Mouse (Mus musculus) heart, postnatal 36 days (tissue): ENCODE measurements around the gene Mylip. TPM values are rescaled to one million over a fixed set of nuclear protein-coding genes. Genes with fewer than 3 reads are reported as not detected.
A peak's percentile ranks its signal among the peaks of the same experiment; 100 is the strongest.

ENCODE experiments used
- DNase-seq, 2 experiments: peaks; one replicate each; pipeline ENCODE4 v3.0.0; 2021 to 2022
- intact Hi-C: fragments of 180-260 bp; cut with DNase I; formaldehyde crosslinking; loops from one replicate; pipeline ENCODE4 v1.15.1; 2025
- total RNA-seq, 2 experiments: library from RNA; stranded (reverse); gene quantifications; 2 replicates each; pipeline ENCODE4 v1.2.3; 2021

Gene Mylip
- total RNA-seq, 2 experiments from 2014 or later = 19.1 to 25.7 TPM

DNA sequence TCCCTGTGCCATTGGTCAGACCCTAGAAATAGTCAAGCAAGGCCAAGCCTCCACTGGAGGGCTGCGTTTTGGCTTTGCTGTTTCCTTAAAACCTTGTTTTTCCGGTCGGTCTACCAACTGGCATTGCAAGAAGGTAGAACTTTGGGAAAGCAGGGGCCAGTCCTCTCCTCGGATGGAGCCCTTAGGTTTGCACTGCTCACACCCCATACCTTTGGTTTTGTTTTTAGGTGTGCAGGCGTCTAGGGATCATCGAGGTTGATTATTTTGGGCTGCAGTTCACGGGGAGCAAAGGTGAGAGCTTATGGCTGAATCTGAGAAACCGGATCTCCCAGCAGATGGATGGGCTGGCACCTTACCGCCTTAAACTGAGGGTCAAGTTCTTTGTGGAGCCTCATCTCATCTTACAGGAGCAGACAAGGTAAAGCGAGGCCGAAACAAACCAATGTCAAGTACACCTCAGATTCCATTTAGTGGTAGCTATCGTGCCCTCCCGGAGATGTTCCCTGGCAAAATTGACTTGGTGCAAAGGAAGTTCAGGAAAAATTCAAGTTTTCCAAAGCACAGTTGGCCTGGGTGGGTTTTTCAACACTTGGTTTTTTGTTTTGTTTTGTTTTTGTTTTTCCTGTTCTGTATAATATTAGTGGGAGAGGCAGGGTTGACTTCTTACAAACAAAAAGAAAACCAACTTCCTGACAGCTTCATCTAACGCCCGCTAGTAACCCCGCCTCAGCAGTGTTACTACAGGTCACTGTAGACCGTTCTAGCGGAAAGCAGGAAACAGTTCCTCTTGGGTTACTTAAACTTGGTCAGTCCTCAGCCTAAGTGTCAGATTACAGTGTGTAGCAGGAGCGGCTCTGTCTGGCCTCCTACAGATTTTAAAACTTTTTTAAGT is 1.7 kb downstream of the Mylip start:
- DNase-seq = peak; percentile 49 to 57
- intact Hi-C loops = loop anchor here (2.0 to 5.0 kb wide), 3 partner anchors 52 to 360 kb away; no protein-coding TSS in a partner anchor

DNA sequence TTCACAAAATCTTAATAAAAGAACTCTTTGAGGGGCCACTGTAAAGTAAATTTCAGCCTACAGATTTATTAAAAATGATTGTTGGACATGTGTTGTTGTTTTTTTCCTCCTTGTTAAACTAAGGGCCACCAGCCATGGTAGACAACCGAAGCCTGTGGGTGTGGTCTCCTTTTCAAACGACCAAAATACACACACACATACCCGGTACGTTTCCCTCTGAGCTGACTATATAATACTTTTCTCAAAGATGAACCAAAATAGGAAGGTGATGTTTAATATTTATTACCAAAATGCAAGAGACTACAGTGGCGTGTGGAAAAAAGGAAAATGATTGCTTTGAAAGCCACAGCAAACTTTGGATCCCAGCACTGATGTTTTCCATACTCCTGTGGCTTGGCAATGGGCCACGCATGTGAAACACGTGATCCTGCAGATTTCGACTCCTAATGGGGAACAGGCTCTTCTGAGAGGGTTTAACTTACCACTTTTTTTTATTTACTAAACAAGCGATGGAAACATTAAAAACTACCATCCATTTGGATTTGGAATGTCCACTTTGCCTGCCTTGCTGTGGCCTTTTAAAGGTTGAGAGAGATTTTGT is 2.4 kb downstream of the Mylip start:
- DNase-seq = peak; percentile 68 to 72
- intact Hi-C loops = loop anchor here (2.0 to 5.0 kb wide), 3 partner anchors 51 to 361 kb away; no protein-coding TSS in a partner anchor

DNA sequence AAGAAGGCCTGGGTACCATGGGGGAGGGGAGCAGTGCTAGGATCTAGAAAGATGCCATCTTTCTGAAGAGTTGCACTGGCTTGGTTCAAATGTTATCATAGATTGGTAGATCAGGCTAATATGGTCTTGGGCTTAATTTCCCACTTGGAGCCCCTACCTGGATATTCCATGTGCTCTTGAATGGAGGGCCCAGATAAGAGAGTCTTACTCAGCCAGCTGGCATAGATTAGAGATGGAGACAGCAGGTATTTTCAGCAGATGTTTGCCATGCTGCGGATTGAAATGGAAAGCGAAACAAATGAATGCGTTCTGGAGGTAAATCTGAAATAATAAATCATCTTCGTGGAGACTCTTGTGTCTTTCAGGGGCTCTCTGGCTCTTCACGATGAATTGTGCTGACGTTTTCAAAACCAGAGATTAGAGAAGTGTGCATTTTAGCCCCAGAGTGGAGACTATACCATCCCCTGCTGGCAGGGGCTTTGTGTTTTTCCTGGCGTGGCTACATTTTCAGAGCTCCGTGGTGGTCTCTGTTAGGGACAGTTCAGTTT is 4.8 kb downstream of the Mylip start:
- intact Hi-C loops = loop anchor here (5.0 kb wide), 1 partner anchor 83 kb away; no protein-coding TSS in a partner anchor
- no peak for DNase-seq

DNA sequence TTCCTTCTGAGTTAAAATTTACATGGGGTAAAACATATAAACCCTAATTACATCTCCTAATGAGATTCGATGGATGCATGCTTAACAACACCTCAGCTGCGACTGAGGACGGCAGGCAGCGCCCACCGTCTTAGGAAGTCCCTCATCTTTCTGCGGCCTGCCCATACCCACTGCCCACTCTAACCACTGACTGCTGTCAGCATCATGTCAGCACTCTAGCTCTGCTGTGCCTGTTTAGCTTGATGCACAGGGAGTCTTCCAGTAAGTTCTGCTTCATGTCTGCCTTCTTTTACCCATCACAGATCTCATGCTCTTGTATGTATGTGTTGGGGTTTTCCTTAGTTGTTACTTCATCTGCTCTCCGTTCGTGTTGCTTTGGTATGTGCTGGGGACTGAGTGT is 7.2 kb downstream of the Mylip start:
- intact Hi-C loops = no loop called here
- no peak for DNase-seq

DNA sequence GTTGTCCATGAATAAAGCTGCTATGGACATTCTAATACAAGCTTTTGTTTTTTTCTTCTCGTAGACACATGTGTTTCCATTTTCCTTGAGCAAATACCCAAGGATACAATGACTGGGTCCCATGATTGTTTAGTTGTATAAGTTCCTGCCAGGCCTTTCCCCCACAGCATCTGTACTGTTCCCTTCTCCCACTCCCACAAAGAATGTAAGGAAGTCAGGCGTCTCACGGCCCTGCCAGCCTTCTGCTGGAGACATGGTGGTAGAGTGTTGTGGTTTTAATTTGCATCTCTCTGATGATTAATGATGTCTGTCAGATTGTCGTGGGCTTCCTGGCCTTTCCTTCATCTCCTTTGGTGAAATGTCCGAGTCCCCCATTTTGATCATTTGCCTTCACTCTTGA is 7.7 kb downstream of the Mylip start:
- intact Hi-C loops = no loop called here
- DNase-seq = no peak

DNA sequence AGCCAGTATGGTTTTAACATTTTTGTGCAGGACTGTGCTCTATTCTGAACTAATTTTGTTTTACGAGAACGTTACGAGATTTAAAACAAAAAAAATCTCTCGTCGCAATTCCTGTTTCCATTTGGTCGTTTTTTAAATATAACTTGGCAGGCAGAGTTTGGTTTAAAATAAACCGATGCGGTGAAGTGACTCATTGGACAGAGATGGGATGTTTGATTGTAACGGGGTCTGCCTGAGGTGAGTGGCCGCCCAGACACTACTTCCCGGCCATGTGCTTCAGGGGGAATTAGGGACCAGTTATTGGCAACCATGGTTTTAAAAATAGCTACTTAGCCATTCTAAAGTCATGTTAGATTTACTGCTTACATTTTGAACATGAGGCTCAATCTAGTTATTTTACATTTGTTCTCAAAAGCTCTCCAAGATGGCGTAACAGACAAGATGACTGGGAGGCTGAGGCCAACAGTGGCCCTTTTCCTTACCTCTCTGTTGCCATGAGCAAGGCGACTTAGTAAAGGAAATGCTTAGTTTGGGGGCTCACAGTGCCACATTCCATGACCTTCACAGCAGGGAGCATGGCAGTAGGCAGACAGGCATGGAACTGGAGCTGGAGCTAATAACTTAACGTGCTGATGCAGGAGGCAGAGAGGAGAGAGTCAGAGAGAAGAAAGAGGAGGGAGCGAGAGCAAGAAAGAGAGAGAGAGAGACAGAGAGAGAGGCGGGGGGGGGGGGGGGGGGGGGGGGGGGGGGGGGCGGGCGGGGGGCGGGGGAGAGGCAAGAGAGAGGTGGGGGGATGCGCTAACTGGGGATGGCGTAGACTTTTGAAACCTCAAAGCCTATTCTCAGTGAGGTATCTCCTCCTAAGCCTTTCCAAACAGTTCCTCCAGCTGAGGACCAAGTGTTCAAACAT is 8.6 kb downstream of the Mylip start:
- no peak for DNase-seq
- intact Hi-C loops = no loop called here

DNA sequence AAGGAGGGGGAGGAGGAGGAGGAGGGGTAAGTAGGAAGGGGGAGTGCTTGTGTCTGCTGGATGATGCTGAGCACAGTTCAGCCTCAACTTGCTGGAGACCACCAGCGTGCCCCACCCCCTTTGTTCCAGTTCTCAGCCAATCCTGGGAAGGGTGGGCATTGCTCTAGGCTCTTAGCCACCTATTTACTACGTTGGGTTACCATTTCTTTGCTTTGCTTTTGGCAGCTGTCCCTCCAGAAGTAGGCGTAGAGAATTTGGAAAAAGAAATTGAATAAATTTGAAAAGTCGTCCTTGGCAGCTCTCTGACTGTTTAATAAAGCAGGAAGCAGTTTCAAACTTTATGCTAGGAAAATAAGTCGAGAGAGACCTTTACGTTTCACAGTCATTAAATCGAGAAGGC is 11.2 kb downstream of the Mylip start:
- DNase-seq = no peak
- intact Hi-C loops = no loop called here

DNA sequence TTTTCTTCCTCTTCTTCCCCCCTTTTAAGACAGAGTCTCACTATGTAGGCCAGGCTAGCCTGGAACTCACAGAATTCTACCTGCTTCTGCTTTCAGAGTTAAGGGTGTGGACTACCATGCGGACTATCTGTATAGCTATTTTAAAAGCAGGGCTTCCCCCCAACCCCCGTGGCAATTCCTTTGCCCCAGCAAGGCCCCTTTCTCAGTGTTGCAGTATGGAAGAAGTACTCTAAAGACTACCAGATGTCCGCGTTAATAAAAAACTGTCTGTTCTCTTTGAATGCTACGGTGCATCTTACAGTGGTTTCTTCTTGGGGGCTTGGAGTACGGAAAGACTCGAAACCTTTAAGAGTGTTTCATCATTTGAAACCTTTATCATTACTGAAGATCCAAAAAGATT is 12.3 kb downstream of the Mylip start:
- no peak for DNase-seq
- intact Hi-C loops = no loop called here

DNA sequence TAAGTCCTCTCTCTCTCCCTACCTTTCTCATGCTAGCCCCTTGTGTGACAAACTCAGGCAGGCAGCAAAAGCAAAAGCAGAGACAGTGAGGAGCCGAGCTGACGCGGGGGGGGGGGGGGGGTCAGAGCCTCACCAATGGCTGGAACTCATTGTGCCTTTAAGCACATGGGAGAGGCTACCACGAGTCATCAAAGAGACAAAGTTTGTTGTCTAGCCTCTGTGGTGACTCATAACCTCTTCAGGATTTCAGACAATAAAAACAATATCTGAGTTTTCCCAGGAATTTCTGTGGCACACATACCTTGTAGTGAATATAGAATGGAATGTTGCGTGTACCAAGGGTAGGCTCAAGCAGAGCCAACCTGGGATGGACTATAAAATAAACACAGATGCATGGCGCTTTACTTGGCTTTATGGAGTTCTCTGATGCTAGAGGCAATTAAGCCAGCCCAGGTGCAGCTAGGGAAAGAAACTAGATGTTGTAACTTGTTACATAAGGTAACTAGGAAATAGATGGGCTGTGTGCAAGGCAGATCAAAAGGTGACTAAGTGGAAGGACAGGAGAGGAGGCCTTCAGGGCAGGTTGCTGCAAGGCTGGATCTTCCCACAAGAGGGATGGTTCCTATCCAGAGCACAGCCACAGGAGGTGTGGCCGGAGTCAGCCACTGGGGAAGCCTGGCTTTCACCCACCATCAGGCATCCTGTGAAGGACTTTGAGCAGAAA is 12.9 kb downstream of the Mylip start:
- intact Hi-C loops = no loop called here
- no peak for DNase-seq

DNA sequence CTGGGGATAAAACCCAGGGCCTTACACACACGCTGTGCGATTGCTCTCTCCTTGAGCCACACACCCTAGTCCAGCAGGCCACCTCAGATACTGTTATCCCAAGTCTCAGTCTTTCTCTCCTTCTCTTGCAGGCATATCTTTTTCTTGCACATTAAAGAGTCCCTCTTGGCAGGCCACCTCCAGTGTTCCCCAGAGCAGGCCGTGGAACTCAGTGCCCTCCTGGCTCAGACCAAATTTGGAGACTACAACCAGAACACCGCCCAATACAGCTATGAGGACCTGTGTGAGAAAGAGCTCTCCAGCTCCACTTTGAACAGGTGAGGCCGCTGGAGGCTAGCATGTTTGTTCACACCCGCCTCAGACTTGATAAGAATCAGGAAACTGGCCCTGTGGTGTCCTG is 14.7 kb downstream of the Mylip start:
- intact Hi-C loops = no loop called here
- DNase-seq = no peak

DNA sequence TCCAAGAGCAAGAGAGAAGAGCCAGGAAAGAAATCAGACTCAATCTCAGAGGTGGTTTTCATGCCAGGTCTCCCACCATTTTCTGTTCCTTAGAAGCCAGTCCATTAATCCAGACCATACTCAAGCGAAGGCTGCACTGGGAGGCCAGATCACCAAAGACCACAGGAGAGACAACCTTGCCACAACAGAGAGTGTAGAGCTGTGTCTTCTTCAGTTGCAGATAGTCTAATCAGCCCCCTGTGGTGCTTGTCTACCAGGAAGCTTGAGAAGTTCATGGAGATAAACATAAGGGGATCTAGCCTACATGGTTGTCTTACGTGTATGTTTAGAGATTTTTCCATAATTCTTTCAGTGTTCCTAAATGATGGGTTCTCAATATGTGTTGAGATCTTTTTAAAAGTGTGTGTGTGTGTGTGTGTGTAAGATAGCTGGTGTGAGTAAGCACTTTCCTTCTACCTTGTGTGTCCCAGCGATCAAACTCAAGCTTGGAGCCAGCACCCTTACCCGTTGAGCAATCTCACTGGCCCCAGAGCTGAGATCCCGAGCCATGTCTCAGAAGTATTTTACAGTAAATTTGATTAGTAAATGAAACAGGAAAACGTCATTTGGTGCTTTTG is 15.8 kb downstream of the Mylip start:
- intact Hi-C loops = no loop called here
- DNase-seq = no peak

DNA sequence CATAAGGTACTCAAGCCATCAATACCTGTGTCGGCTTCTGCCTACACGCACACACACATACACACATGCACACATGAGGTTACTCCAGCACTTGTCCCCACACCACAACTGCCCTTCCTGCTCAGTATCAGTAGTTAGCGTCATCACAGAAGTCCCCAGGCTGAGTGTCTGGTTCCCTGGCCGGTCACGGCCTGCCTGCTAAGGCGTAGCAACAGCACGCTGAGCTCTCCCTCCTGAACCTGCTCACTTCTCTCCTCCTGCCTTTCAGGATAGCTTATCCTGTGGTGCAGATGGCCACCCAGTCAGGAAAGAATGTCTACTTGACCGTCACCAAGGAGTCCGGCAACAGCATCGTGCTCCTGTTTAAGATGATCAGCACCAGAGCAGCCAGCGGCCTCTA is 16.7 kb downstream of the Mylip start:
- no peak for DNase-seq
- intact Hi-C loops = no loop called here

DNA sequence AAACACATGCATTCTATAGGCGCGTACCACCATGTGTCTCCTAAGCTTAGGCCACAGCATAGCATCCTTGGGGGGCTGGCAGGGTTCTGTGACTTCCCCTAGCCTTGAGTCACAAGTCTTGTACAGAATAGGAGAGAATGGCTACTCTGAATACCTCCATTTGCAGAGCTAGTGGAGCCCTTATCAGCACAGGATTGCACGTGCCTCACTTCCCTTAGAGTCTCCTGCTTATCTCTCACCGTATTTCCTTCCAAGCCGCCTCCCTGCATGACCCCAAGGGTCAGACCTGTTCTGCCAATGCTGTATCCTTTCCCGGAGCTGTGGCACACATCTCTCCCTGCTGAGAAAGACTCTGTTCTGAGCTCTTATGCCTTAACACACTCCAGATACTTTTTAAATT is 17.2 kb downstream of the Mylip start:
- intact Hi-C loops = no loop called here
- no peak for DNase-seq

DNA sequence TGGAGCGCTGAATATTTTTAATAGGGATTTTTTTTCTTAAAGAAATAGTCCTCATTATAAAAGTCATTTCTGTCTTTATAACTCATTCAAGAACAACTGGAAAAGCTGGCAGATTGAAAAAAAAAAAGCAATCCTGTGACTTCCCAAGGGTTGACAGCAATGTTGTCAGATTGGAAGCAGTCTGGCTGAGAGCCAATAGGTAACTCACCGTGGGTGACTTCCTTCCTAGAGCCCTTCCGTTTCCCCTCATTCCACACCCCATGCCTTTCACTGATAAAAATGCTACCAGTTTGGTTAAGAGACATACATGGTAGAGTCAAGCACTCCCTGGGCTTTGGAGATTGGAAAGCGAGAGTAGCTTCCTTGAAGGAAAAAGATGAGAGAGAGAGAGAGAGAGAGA is 21.4 kb downstream of the Mylip start:
- intact Hi-C loops = no loop called here
- no peak for DNase-seq

DNA sequence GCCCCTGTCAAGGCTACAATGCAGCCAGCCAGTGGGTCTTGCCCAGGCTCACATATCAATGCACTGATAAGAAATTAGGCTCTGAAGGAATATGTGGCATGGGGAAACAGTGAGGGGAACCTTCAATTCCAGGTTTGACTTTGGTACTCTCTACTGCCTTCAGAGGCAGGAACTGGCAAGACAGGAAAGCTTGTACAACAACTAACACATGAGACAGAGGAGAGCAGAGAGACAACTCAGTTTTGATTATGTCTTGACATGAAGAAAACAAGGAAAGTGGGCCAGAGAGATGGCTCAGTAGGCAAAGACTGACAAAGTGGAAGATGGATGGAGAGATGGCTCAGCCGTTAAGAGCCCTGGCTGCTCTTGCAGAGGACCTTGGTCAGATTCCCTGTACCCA is 23.5 kb downstream of the Mylip start:
- intact Hi-C loops = no loop called here
- no peak for DNase-seq

DNA sequence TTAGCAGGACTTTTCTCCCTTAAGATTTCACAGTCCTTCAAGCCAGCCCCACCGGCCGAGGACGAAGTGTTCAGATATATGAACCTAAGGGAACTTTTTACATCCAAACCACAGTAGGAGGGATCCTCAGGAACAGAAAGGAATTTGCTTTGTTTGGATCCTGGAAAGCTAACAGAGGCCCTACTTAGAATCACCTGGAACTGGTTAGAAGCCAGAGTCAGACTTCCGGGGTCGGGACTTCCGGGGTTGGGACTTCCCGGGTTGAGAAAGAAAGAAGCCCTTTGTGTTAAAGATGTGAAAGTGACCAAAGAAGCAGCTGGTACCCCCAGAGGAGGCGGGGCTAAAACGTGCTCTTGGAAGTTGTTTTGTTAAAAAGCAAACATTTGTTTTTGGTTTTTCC is 24.5 kb downstream of the Mylip start:
- DNase-seq = no peak
- intact Hi-C loops = no loop called here

DNA sequence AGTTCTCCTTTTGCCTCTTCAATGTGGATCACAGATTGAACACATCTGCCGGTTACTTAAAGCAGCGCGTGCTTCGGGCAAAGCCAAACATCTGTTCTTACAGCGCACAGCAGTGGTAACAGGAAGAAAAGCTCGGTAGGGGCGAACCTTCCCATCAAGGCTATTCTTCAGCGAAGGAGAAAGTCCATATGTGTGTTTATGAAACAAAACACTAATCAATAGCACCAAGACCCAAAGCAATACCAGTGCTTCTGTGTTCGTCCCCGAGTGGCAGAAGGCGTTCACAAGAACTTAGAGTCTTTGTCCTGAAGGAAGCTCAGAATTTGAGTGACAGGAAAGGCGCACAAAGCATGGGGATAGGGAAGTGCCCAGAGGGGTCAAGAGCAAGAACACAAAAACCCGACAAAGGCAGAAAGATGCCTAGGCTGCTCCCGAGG is 27.1 kb downstream of the Mylip start:
- DNase-seq = no peak
- intact Hi-C loops = no loop called here

DNA sequence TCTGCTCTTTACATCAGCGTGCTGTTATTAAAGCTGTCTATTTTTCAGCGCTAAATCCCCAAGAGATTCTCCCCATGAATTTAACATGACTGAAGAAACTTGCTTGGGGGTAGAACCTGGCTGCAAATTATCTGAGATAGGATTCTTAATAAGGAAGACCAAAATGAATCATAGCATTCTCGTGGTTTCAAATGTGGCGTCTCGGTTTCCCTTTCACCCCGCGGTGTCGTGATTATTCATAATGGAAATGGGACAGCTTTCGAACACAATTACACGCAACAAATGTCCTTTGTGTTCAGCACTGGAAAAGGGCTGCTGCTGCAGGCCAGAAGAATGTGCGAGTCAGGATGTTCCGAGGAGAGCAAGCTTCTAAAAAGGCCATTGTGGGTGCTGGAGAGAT is 29.4 kb downstream of the Mylip start:
- no peak for DNase-seq
- intact Hi-C loops = no loop called here

DNA sequence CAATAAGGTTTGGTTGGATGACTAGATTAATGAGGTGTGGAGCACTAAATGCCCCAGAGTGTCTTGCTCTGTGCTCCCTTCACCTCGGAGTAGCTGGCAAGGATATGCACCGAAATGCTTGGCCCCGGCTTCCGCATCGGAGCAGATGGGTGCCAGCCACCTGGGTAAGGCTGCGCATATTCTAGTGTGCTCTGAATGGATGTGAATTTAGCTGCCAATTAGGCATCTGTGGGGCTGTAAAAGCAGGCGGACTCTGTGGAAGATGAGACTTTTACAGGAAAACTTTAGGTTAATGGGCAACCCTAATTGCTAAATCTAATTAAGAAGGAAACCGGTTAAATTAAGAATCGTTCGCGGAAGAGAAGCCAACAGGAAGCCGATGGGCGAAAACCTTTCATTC is 32.7 kb downstream of the Mylip start:
- no peak for DNase-seq
- intact Hi-C loops = no loop called here

DNA sequence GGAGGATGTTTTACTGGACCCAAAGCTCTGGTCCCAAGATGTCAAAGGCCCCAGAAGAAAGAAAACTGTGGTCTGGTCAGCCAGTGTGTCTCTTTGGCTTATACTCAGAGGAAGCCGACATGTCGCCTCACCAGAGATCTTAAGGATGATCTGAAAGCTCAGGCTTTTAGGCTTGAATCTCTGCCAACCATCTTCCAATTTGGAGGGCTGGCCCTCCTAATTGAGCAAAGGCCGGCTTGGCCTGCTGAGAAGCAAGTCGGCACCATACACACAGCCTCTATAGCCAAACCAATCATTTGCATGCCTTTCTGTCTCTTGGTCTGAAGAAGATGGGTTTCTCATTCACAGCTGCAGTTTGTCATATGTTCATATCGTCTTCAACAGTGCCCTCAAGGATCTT is 33.2 kb downstream of the Mylip start:
- no peak for DNase-seq
- intact Hi-C loops = no loop called here
